Mouse (Mus musculus) layer of hippocampus, adult 18-20 months (tissue): Measurements from ENCODE around the gene Ccdc106. TPM values are rescaled to one million over a fixed set of nuclear protein-coding genes. Genes with fewer than 3 reads are reported as not detected.
"Not testable (repeated sequence)": the region's sequence is repeated elsewhere in the genome, so short reads cannot be mapped to it uniquely, and the experiment has no call there.

ENCODE experiments used
- DNase-seq, 2 experiments: peaks; one replicate each; pipeline ENCODE4 v3.0.0; 2022; ENCODE audit warnings: low spot score in 2 of 2
- total RNA-seq, 2 experiments: library from RNA; stranded (reverse); gene quantifications; 2 replicates each; pipeline ENCODE4 v1.2.3; 2021

Ccdc106 gene
- total RNA-seq, 2 experiments from 2014 or later, result 60.6 to 68.5 TPM

- peak; percentile 71 to 80 for DNase-seq
Observed at GRCm38 (mm10) chr7:5051193-5052192, 31.1 kb downstream of the Ccdc106 start, which contains the start of gene Zfp580. Gene Zfp580, plus strand, starts transcription at chr7:5051538.

DNA sequence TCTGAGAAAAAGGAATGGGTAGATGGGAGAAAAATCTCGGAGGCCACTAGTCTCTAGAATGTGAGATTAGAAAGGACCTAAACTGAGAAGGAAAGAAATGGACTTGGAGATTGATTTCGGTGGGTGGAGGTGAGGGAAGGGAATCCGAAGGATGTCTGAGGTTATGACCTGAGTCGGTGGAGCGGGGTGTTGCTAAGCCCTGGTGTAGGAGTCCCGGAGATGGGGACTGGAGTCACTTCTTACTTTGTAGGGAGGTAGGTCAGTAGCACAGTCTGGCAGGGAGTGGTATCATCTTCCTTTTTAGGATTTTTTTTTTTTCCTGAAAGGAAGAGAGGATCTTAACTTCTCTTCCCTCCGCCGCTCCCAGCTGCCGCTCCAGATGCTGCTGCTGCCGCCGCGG is 32.1 kb downstream of the Ccdc106 start:
- peak in 1 of 2 experiments; percentile 26 for DNase-seq

GRCm38 (mm10) chr7:5052931-5053343 is 32.6 kb downstream of the Ccdc106 start:
- DNase-seq, result no peak

DNA sequence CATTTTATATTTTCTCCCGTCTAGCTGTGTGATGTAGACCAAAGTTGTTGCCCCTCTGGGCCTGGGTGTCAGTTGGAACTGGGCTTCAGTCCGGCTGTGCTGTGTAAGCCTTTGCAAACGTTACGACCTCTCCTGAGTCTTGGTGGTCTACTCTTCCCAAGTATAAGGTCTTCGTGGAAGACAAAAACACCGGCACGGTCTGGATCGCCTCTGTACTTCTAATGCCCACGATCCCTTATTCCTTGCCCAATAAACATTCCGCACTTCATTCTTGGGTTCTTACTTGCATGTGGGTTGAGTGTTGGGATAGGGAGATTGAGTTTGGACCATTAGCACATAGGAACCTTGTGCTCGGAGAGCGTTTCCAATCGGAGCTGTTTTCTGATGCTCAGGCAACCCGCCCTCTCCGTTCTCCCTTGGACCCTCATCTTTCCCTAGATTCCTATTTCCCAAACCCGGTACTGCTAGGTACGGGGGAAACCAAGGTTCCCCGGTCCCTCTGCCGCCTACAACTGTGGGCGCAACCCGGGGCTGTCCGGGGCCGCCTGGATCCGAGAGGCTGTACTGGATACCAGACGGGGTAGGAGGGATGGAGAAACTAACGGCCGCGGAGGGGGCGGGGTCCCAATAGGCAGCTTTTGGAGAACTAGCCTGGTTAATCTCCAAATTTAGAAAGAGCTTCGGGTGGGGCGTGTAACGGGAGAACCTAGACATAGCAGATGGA is 33.3 kb downstream of the Ccdc106 start:
- DNase-seq, result peak in 1 of 2 experiments; percentile 67

- DNase-seq, result peak; percentile 65 to 72
Observed at GRCm38 (mm10) chr7:5056651-5057263, 36.4 kb downstream of the Ccdc106 start.

DNA sequence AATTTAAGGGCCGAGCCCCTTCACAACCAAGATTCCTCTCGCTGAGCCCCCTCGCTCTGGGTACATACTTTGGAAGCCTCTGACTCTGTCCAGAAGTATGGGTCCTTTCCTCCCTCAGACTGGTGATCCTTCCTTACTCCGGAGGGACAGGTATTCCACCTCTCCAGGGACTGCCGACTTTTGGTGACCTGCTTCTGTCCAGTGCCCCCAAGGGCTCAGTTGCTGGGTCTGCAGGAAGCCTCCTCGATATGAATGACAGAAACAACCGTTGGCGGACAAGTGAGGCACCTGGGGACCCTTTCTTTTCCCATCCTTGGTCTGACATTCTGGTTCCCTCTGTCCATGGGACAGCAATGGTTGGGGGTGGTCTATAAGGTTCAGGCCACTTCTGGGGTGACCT is 37.0 kb downstream of the Ccdc106 start:
- no peak for DNase-seq

- no peak for DNase-seq
Observed at GRCm38 (mm10) chr7:5057804-5058203, 37.5 kb downstream of the Ccdc106 start.

DNA sequence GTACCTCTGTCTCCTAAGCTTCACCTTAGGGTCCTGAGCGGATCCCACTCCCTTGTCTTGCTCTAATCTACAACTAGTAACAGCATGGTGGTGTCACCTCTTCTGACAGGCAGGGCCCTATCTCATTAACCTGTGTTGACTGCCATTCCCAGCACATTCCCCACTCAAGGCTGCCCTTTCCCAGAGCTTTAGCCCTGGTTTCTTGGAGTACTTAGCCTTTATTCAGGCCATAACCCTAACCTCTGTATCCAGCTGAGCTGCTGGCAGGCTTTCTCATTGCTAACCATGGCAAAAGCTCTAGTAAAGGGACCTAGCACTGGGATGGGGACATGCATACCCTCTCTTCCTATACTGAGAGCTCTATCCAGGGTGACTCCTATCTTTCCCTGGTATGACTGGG is 38.3 kb downstream of the Ccdc106 start:
- DNase-seq, result no peak

GRCm38 (mm10) chr7:5059421-5059820 is 39.1 kb downstream of the Ccdc106 start:
- DNase-seq, result no peak

GRCm38 (mm10) chr7:5060239-5060731 is 39.9 kb downstream of the Ccdc106 start:
- DNase-seq, result peak in 1 of 2 experiments; percentile 79

DNA sequence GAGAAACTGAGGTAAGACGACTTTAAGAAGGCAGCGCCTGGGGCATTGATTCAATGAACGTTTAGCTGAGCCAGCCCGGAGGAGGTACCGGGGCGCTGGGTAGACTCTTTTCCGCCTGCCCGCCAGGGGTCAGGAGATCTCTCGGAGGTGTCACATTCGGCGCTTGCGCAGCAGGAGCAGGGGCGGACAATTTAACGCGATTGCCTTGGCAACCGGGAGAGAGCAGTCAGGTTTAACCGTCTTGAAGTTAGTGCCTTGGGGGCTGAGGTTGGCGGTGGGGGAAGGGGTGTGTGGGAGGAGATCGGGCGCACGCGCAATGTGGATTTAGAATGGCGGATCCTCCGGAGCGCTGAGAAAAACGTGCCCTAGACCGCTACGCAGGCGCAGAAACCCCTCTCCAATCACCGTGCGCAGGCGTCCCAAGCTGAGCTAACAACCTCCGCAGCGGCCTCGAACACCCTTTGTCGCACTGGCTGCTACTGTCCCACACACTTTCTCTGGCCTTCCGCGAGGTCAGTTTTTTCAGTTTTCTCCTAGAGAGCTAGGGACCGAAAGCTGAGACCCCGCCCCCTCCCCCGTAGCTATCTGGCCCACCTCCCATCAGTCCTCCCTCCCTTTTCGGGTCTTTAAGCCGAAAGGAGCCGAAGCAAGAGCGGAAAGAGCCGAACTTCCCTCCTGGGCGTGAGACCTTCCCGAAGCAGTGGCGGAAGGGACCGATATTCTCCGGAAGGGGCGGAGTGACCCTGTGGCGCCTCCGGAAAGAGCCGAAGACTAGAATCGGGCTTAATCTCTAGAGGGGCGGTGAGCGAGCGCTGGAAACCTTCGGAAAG is 40.8 kb downstream of the Ccdc106 start:
- peak; percentile 97 to 100 for DNase-seq

DNA sequence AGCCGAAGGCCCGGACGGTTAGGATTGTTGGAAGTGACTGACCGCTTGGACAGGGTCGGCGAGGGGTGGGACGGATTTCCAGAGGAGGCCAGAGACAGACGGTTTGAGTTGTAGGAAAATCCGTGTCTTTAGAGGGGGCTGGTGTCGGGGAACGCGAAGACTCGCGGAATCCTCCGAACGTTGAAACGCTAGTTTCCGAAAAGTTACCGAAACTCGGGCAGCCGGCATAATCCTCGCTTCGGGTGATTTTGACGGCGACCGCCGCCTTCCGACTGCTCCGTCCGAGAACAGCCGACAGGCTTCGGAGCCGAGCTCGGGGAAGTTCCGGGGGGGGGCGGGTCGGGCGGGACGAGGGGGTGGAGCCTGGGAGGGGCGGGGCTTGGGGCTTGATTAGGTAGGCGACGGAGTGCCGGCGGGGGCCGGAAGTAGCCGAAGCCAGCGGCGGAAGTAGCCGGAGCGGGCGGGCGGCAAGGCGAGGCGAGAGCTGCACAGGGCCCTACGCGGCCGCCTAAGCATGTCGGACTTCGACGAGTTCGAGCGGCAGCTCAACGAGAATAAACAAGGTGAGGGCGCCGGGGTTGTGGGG is 41.5 kb downstream of the Ccdc106 start, which contains the start of gene U2af2:
Gene U2af2 (plus strand): TSS at position 370 of the 586 bp plus-strand sequence.
- peak; percentile 89 to 95 for DNase-seq

DNA sequence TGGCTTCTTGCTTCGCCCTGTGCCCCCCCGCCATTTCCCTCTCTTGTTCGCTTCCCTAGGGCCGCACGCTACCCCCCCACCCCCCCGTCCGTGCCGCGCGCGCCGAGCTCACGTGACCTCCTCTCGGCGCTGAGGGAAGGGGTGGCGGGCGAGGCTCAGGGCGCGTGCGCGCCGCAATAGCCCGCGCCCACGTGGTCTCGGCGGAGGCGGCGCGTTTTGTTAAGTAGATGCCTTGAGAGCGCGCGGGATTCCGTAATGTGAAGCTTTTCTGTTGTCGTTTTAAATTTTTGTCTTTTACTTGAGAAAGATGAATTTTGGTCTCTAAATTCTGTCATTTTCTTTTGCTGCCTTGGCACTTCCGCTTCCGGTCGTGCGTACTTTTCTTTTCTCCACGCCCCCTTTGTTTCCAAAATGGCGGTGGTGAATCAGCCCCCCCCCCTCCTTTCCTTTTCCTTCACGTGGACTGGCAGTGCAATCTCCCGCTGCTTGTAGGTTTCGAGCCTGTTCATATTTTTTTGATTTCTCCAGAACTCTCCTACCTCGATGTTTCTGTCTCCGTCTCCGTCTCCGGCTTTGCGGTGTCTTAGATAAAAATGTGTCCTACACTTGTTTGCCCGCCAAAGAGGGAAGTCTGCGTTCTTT is 42.1 kb downstream of the Ccdc106 start:
- no peak for DNase-seq

DNA sequence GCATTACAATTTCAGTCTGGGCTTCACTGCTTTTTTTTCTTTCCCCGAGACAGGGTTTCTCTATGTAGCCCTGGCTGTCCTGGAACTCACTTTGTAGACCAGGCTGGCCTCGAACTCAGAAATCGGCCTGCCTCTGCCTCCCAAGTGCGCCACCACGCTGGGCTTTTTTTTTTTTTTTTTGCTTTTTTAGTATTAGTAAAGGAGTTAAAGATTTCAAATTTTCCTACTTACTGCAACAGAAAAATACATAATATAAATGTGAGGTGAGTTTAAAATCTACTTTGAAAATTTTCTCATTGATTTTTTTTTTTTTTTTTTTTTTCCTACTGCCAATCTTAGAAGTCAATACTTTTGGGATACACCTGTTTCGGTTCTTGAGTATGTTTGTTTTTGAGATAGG is 44.5 kb downstream of the Ccdc106 start:
- DNase-seq, result no peak

DNA sequence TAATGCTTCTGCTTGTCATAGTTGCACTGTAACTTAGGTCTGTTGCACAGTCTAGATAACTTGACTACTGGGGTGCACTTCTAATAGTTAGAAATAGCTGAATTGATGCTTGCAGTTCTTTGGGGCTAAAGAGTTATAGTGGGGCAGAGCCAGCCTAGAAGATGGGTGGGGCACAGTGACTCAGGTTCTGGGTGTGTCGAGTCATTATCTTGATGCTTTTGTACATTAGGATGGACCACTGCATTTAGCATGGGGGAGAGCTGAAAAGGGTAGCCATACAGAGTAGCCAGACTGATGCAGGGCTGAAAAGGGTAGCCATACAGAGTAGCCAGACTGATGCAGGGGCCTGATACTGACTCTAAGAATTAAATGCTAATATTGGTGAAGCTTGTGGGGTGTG is 53.2 kb downstream of the Ccdc106 start:
- no peak for DNase-seq

GRCm38 (mm10) chr7:5074984-5075383 is 54.6 kb downstream of the Ccdc106 start:
- DNase-seq, result no peak

DNA sequence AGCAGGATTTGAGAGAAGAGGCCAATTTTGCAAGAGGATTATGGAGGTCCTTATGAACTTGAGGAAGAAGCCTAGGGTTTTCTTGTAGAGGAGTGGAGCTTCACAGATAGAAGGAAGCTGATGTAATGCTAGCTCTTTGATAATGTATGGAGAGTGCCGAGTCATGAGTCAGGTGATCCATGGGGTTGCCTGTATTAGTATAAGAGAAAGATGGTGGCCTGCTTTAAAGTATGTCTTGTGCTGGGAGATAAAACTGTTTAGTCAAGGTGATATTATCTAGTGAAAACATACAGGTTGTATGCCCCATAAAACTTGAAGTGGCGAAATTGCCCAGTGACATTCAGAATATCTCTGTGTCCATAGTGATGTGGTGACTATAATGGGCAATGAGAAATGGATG is 56.6 kb downstream of the Ccdc106 start:
- no peak for DNase-seq

- not testable (repeated sequence) for DNase-seq
Observed at GRCm38 (mm10) chr7:5079365-5080009, 59.1 kb downstream of the Ccdc106 start.
